Mouse (Mus musculus): ENCODE data around the gene Kalrn. TPM values are rescaled to one million over a fixed set of nuclear protein-coding genes. Genes with fewer than 3 reads are reported as not detected.

Kalrn gene
- polyA plus RNA-seq, 1 experiment from 2014 or later = 22.8 TPM

DNA sequence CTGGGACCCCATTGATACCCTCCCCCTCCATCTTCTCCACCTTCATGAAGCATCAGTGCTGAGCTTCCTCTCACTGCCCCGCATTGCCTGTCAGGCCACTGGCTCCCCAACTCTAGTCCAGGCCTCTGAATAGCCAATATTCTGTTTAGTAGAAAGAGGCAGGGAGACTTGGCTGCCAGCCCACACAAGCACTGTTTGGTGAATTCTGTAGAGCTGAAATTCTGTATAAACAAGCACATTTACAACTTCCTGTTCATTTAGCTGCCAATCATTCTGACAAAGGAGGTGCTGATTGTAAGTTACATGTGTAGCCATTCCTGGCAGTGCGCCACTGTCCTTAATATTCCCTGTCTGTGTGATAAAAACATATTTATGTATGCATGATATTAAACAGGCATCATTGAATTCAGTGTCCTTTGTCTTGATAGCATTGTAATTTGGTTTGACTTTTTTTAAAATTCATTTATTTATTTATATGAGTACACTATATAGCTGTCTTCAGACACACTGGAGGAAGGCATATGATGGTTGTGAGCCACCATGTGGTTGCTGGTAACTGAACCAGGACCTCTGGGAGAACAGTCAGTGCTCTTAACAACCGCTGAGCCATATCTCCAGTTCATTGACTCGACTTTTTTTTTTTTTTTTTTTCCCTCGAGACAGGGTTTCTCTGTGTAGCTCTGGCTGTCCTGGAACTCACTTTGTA lies 638.5 kb downstream of the Kalrn start:
- Histone ChIP-seq H3K27ac (peak overlapping the region; percentile 69; the same call in 1 of the 2 replicates), H3K4me1 (peaks cover 56% of the 10 kb centered on the region), H3K4me3 (no peak overlapping the region), H3K27me3 (ENCODE audit: insufficient read depth, poor library complexity, severe bottlenecking) (0 out of 2 replicates have a peak, but pooled peaks cover 3% of the 10 kb centered on the region), H3K36me3 (0 out of 2 replicates have a peak, but pooled peaks cover 8% of the 10 kb centered on the region), H3K9me3 (no peaks in the 10 kb centered on the region)
- WGBS = 64% methylated on average over 5 of the region's 5 CpGs
- no peak for DNase-seq (ENCODE audit: low spot score)

DNA sequence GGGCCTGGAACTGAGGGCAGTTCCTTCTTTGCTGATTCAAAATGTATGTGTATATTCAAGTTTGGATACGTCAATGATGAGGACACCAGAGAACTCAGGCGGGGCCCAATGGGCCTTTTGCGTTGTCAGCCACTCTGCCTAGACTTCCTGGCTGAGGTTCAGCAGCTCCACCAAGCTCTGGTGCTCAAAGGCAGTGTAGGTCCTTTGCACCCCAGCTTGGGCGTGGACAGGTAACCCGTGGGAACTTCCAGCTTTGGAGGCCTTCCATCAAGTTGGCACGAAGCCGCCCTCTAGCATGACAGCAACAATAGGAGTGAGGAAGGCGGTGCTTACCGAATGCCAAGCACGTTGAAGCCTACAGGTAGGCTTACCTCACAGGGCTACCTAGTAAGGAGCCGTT lies 639.9 kb downstream of the Kalrn start:
- no peaks in the 10 kb centered on the region for H3K9me3 ChIP-seq
- 0 out of 2 replicates have a peak, but pooled peaks cover 3% of the 10 kb centered on the region for H3K27me3 ChIP-seq (ENCODE audit: insufficient read depth, poor library complexity, severe bottlenecking)
- no peak for DNase-seq (ENCODE audit: low spot score)
- 0 out of 2 replicates have a peak, but pooled peaks cover 8% of the 10 kb centered on the region for H3K36me3 ChIP-seq
- 86% methylated on average over 11 of the region's 11 CpGs for WGBS
- no peak overlapping the region for H3K4me3 ChIP-seq
- peaks cover 56% of the 10 kb centered on the region for H3K4me1 ChIP-seq
- H3K27ac ChIP-seq = peak overlapping the region; percentile 69

DNA sequence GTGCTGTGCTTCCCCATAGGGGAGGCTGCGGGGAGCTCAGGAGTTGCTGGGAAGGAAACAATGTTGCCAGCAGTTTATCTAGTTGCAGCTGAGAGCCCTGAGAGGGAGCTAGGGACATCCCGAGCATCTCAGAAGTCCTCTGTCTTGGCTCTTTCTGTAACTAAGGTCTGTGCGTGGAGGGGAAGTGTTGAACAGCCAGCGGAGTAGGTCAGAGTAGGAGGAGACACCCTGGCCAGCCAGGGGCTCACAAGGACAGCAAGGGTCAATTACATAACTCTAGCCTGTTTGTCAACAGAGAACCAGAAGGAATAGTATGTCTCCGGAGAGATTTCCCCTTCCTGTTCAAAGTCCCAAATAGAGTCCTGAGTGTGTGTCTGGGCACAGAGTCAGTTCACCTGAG lies 641.2 kb downstream of the Kalrn start:
- H3K36me3 ChIP-seq = 0 out of 2 replicates have a peak, but pooled peaks cover 8% of the 10 kb centered on the region
- peaks cover 57% of the 10 kb centered on the region for H3K4me1 ChIP-seq
- H3K9me3 ChIP-seq = no peaks in the 10 kb centered on the region
- peak overlapping the region; percentile 50 for H3K27ac ChIP-seq
- H3K4me3 ChIP-seq = no peak overlapping the region
- WGBS = 50% methylated on average over 5 of the region's 5 CpGs
- DNase-seq (ENCODE audit: low spot score) = no peak
- H3K27me3 ChIP-seq (ENCODE audit: insufficient read depth, poor library complexity, severe bottlenecking) = 0 out of 2 replicates have a peak, but pooled peaks cover 3% of the 10 kb centered on the region

DNA sequence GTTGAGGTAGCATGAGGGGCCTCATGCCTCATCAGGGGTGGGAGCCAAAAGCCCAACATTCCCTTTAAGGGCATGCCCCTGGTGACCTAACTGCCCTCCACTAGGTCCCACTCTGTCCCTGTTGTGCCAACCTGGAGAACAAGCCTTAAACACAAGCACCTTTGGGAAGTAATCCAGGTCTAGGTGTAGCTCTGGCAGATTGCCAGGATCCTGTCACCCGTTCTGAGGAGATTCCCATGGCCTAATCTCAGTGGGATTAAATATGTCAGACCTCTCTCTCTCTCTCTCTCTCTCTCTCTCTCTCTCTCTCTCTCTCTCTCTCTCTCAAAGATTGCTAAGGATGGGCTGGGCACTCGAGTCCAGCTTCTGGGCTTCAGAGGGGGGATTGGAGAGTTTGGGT lies 641.6 kb downstream of the Kalrn start:
- Histone ChIP-seq H3K4me3 (no peak overlapping the region), H3K27ac (peak overlapping the region; percentile 50), H3K36me3 (0 out of 2 replicates have a peak, but pooled peaks cover 8% of the 10 kb centered on the region), H3K4me1 (peaks cover 57% of the 10 kb centered on the region), H3K27me3 (ENCODE audit: insufficient read depth, poor library complexity, severe bottlenecking) (0 out of 2 replicates have a peak, but pooled peaks cover 3% of the 10 kb centered on the region), H3K9me3 (no peaks in the 10 kb centered on the region)
- DNase-seq (ENCODE audit: low spot score) = no peak
- 55% methylated on average over 2 of the region's 2 CpGs for WGBS

DNA sequence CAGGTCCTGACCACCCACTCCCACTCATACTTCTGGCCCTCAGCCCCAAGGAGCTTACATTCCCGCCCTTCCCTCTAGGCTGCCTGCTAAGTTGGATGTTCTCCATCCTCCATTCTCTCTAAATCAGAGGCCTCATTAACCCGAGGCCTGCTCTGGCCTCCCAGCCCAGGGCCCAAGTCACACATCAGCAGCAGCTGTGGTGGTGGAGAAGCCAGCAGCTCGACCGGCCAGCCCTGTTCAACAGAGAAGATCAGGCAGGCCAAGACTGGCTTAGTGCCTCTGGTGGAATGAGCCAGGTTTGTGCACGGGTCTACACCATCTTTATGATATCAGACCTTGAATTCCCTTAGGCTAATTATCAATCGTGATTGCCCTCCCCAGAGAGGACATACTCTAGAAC lies 642.5 kb downstream of the Kalrn start:
- no peak for DNase-seq (ENCODE audit: low spot score)
- 0 out of 2 replicates have a peak, but pooled peaks cover 8% of the 10 kb centered on the region for H3K36me3 ChIP-seq

DNA sequence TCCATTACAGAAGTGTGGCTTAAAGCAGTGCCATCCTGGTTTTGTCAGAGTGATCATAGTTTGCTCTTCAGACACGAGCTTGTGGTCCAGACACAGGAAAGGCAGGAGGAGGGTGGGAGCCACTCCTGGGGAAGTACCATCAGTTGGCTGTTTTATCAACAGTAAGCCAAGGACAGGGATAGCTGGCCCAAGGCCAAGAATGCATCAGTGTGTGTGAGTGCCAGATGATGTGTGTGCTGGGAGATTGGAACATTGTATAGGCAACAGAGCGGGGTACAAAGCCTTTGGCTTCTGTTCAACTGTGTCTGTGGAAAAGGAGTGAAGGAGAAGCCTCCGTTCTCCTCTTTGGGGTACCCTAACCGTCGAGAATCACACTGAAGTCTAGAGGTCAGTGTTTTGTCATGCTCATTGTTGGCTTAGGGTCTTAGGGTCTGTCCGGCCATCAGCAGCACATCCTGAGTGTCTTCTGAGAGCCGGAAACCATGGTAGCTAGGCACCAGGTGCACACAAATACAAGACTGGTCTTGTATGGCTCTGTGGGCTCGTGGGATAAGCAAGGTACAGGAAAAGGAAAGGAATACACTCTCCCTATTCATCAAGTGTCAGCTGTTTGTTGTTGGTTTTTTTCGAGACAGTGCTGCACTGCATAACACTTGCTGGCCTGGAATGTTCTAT lies 644.4 kb downstream of the Kalrn start:
- Histone ChIP-seq H3K4me3 (no peak overlapping the region), H3K9me3 (no peaks in the 10 kb centered on the region), H3K27me3 (ENCODE audit: insufficient read depth, poor library complexity, severe bottlenecking) (0 out of 2 replicates have a peak, but pooled peaks cover 3% of the 10 kb centered on the region), H3K27ac (peak overlapping the region; percentile 73), H3K36me3 (0 out of 2 replicates have a peak, but pooled peaks cover 8% of the 10 kb centered on the region), H3K4me1 (peaks cover 51% of the 10 kb centered on the region)
- 53% methylated on average over 9 of the region's 9 CpGs for WGBS
- DNase-seq (ENCODE audit: low spot score) = peak; percentile 88

More for the DNA sequence above, 642.5 kb downstream of the Kalrn start:
- no peak overlapping the region for H3K4me3 ChIP-seq
- 84% methylated on average over 6 of the region's 6 CpGs for WGBS
- H3K27me3 ChIP-seq (ENCODE audit: insufficient read depth, poor library complexity, severe bottlenecking) = 0 out of 2 replicates have a peak, but pooled peaks cover 3% of the 10 kb centered on the region
- H3K27ac ChIP-seq = no peak overlapping the region; the same call in 1 of the 2 replicates
- H3K9me3 ChIP-seq = no peaks in the 10 kb centered on the region
- H3K4me1 ChIP-seq = peaks cover 57% of the 10 kb centered on the region

DNA sequence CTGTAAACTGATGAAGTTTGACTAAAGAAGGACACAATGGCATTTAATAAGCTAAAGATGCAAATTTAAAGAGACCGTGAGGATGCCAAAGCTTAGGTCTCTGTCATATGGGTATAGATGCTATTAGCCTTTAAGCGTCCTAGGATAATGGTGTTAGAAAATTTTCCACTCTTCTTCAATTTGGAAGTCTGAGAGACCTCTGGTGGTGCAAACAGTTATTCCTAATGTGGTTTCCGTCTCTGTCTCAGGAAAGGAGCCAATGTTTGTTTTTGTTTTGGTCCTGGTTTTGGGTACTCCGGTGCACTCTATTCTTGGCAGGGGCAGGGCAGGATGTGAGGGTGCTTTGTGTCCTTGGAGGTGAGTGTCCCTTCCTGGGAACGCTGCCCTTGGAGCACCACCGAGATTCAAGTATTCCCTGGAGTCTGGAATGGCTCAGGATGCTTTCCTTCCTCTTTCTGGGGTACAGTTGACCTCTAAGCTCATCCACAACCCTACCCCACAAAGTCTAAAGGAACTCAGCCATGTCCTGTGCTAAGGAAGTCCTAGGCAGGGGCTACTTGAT lies 646.0 kb downstream of the Kalrn start:
- no peaks in the 10 kb centered on the region for H3K9me3 ChIP-seq
- H3K27me3 ChIP-seq (ENCODE audit: insufficient read depth, poor library complexity, severe bottlenecking) = 0 out of 2 replicates have a peak, but pooled peaks cover 3% of the 10 kb centered on the region
- H3K4me3 ChIP-seq = no peak overlapping the region
- H3K27ac ChIP-seq = peak overlapping the region; percentile 67; the same call in 1 of the 2 replicates
- peaks cover 61% of the 10 kb centered on the region for H3K4me1 ChIP-seq
- no peak for DNase-seq (ENCODE audit: low spot score)
- H3K36me3 ChIP-seq = 0 out of 2 replicates have a peak, but pooled peaks cover 4% of the 10 kb centered on the region
- WGBS = 65% methylated on average over 6 of the region's 6 CpGs

DNA sequence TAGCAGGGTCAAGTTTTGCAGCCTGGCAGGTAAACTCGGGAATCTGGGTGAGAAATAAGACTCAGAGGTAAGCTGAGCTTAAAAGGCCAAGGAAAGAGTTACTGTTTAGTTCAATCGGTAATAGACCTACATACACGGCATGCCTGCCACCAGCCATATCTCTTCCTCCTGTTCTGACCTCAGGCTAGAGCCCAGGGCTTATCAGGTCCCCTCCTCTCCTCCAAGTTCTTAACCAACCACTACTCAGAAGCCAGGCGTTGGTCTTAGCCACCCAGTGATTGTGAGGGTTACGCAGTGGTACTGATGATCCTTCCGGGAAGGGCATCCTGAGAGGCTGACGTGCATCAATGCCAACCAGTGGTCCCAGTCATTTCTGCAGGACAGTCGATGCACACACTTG lies 649.6 kb downstream of the Kalrn start:
- Histone ChIP-seq H3K27me3 (ENCODE audit: insufficient read depth, poor library complexity, severe bottlenecking) (no peaks in the 10 kb centered on the region), H3K4me1 (peaks cover 53% of the 10 kb centered on the region), H3K4me3 (no peak overlapping the region), H3K9me3 (no peaks in the 10 kb centered on the region), H3K36me3 (peaks cover 10% of the 10 kb centered on the region; the same call in 1 of the 2 replicates), H3K27ac (peak overlapping the region; percentile 63; the same call in 1 of the 2 replicates)
- 53% methylated on average over 8 of the region's 8 CpGs for WGBS
- DNase-seq (ENCODE audit: low spot score) = no peak

DNA sequence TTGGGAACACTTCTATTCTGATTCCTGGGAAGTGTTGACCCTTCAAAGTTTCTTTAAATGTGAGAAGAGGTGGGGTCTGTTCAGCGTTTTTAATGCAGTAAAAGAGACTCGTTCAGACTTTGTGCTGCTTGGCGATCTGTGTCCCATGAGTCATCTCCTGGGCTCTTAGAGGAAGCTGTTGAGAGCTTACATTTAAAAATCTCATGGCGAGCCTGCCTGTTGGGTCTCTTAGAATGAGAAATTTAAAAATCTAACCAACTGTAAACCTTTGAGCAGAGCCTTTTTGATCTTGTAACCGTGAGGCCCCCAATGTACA lies 650.4 kb downstream of the Kalrn start:
- 45% methylated on average over 5 of the region's 5 CpGs for WGBS
- Histone ChIP-seq H3K27me3 (ENCODE audit: insufficient read depth, poor library complexity, severe bottlenecking) (no peaks in the 10 kb centered on the region), H3K36me3 (peaks cover 10% of the 10 kb centered on the region; the same call in 1 of the 2 replicates), H3K27ac (peak overlapping the region; percentile 63), H3K9me3 (no peaks in the 10 kb centered on the region), H3K4me3 (no peak overlapping the region), H3K4me1 (peaks cover 53% of the 10 kb centered on the region)
- no peak for DNase-seq (ENCODE audit: low spot score)

DNA sequence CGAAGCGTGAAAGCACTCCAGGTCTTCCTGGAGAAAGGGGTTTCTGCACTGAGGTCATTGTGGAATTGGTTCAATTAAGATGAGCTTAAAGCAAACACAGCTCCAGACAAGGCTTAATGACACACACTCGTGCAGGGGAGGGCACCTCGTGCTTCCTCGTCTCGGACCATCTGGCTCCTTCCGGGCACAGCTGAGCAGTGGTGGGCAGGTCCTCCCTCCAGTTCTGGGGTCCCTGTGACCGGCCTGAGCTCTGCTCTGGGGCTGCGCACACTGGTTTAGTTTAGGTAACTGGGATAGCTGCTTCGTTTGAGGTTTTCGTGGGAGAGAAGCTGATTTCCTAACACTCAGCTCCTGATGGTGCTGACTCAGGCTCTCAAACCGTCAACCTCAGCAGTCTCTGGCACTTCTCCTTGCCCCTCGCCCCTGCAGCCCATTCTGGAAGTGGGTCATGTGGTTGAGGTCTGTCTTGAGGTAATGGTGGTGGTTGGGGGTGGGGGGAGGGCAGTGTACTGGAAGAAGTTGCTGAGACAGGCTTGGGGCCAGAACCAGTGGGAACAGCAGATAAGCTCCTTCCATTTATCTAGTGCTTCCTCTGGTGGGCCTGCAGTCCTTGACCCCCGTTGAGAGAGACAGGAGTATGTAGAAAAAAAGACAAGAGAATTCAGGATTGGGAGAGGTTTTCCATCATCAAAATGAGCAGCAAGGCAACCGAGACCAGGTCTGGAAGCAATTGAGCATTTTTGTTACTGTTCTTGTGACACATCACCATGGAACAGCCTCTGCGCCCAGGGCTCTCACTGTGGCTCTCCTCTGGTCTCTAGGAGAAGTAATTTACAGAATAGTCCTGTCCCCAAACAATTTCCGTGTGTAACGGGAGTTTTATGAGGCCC lies 651.0 kb downstream of the Kalrn start:
- WGBS = 36% methylated on average over 18 of the region's 18 CpGs
- no peak overlapping the region for H3K4me3 ChIP-seq
- H3K27ac ChIP-seq = peak overlapping the region; percentile 63
- peaks cover 53% of the 10 kb centered on the region for H3K4me1 ChIP-seq
- no peak for DNase-seq (ENCODE audit: low spot score)
- H3K9me3 ChIP-seq = no peaks in the 10 kb centered on the region
- H3K36me3 ChIP-seq = peaks cover 10% of the 10 kb centered on the region; the same call in 1 of the 2 replicates
- H3K27me3 ChIP-seq (ENCODE audit: insufficient read depth, poor library complexity, severe bottlenecking) = no peaks in the 10 kb centered on the region

DNA sequence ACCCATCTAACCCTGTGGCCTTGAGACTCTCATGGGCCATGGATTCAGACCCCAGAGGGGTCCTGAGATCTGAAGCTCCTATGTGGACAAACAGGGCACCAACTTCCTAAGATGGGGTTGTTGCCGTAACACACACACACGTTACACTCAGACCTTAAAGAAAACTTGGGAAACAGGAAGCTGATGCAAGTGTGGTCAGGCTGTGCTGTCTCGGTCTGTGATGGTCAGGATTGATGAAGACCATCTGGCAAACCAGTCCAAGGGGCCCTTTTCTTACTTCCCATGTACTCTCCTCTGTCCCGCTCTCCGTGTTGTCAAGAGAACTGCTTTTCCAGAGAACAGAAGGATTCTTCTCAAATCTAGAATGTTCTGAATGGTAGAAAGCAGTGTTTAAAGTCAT lies 651.8 kb downstream of the Kalrn start:
- peaks cover 10% of the 10 kb centered on the region; the same call in 1 of the 2 replicates for H3K36me3 ChIP-seq
- peak overlapping the region; percentile 63 for H3K27ac ChIP-seq
- WGBS = 62% methylated on average over 5 of the region's 5 CpGs
- H3K4me1 ChIP-seq = peaks cover 60% of the 10 kb centered on the region
- H3K9me3 ChIP-seq = no peaks in the 10 kb centered on the region
- no peak overlapping the region for H3K4me3 ChIP-seq
- H3K27me3 ChIP-seq (ENCODE audit: insufficient read depth, poor library complexity, severe bottlenecking) = no peaks in the 10 kb centered on the region
- DNase-seq (ENCODE audit: low spot score) = no peak

Measured in heart, embryonic 10.5 days (tissue).